Comparison of ENCODE assay signal across 25 mouse cellular contexts in the genomic region with DNA sequence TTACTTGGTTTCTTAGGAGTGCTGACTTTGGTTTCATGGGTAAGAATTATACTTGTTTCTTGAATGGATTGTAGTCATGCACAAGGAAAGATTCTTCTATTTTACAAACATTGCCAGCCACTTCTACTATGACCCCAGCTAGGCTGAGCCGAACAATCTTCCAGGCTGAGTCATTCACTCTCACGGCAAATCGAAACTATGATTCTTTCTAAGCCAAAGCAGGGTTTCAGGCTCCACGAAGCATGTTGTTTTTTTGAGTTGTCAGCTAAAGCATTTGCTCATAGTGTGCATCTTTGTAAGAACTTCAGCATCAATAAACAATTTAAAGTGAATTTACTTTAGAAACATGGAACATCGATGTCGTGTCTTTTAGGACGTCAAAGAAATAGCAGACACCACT.
A peak's percentile ranks its signal among the peaks of the same experiment; 100 is the strongest.
DNase-seq lines count a peak whose midpoint lies in the region; ATAC-seq lines count a peak whose summit lies in the region.
"Had no signal": no experiment of that assay in that cellular context is flagged by ENCODE, and none has a peak within 500 bp of the region (broad histone marks: within the 10 kb centered on the region; RNA-seq: fewer than 3 reads in every experiment).

No protein-coding gene starts in this region.

- intact Hi-C loops in heart, postnatal 36 days (cut with DNase I): loop anchor here (5.0 to 10.0 kb wide), 4 partner anchors 198 to 850 kb away; no protein-coding TSS in a partner anchor

- H3K27ac ChIP-seq in midbrain, embryonic 11.5 days (ENCODE audit: low read depth, low read length): no peak overlapping the region
- H3K27ac ChIP-seq in midbrain, embryonic 13.5 days: no peak overlapping the region
- no peak overlapping the region for H3K27ac ChIP-seq in hindbrain, embryonic 10.5 days
- H3K27ac ChIP-seq: embryonic facial prominence, embryonic 10.5 days; forebrain, embryonic 10.5 days; heart, adult 2 months; hindbrain, embryonic 12.5 days; layer of hippocampus, adult 2 months; limb, embryonic 12.5 days; liver, embryonic 13.5 days; macrophage; stomach, postnatal 0 days had no signal

- H3K36me3 ChIP-seq in midbrain, embryonic 11.5 days (ENCODE audit: control insufficient read depth, insufficient read depth, low read length): no peaks in the 10 kb centered on the region
- no peaks in the 10 kb centered on the region for H3K36me3 ChIP-seq in midbrain, embryonic 13.5 days
- H3K36me3 ChIP-seq in hindbrain, embryonic 10.5 days: no peaks in the 10 kb centered on the region
- H3K36me3 ChIP-seq: embryonic facial prominence, embryonic 10.5 days; forebrain, embryonic 10.5 days; hindbrain, embryonic 12.5 days; limb, embryonic 12.5 days; liver, embryonic 13.5 days had no signal

- H3K4me2 ChIP-seq in midbrain, embryonic 11.5 days: no peak overlapping the region
- H3K4me2 ChIP-seq in midbrain, embryonic 13.5 days (replicated peaks): no peak overlapping the region
- H3K4me2 ChIP-seq: hindbrain, embryonic 12.5 days; limb, embryonic 12.5 days; liver, embryonic 13.5 days had no signal

- ATAC-seq in midbrain, embryonic 11.5 days (ENCODE audit: low FRiP score): no peak
- ATAC-seq in midbrain, embryonic 13.5 days: no peak
- ATAC-seq in activated CD4-positive, CD25-positive, alpha-beta regulatory T cell, adult 4 months: no peak
- ATAC-seq: CD4-positive, CD25-positive, alpha-beta regulatory T cell, adult 4 months; forebrain, postnatal 0 days; intestine, postnatal 0 days had no signal

- H3K9ac ChIP-seq in midbrain, embryonic 11.5 days (ENCODE audit: low read length): no peak overlapping the region
- H3K9ac ChIP-seq in midbrain, embryonic 13.5 days (replicated peaks): no peak overlapping the region
- H3K9ac ChIP-seq: forebrain, postnatal 0 days; hindbrain, embryonic 12.5 days; limb, embryonic 12.5 days; liver, embryonic 13.5 days had no signal

- H3K27me3 ChIP-seq in midbrain, embryonic 11.5 days (ENCODE audit: control insufficient read depth, insufficient read depth, low read length): no peaks in the 10 kb centered on the region
- no peaks in the 10 kb centered on the region for H3K27me3 ChIP-seq in midbrain, embryonic 13.5 days
- H3K27me3 ChIP-seq in hindbrain, embryonic 10.5 days (ENCODE audit: insufficient read depth, poor library complexity, severe bottlenecking): no peaks in the 10 kb centered on the region
- H3K27me3 ChIP-seq: hindbrain, embryonic 12.5 days; limb, embryonic 12.5 days; liver, embryonic 13.5 days had no signal

- DNase-seq in heart, adult 9 months (ENCODE audit: low spot score in 2 of 2): peak; percentile 19 to 21
- DNase-seq in heart, postnatal 36 days: no peak
- DNase-seq in midbrain, embryonic 11.5 days (ENCODE audit: low spot score, missing footprints): peak; percentile 28
- DNase-seq in Muller cell, postnatal 12 days (ENCODE audit: inconsistent ontology term): peak; percentile 28
- DNase-seq in hindbrain, embryonic 10.5 days (ENCODE audit: low spot score): no peak
- DNase-seq: cerebellum, adult 11 months; cerebellum, adult 9-11 months; forebrain, postnatal 0 days; gastrocnemius, postnatal 14 days; heart, adult 2 months; kidney, postnatal 25 days; layer of hippocampus, postnatal 36 days; liver, embryonic 13.5 days; lung, adult 2 months had no signal

- H3K9me3 ChIP-seq in midbrain, embryonic 11.5 days (ENCODE audit: control insufficient read depth, low read length): no peaks in the 10 kb centered on the region
- H3K9me3 ChIP-seq in midbrain, embryonic 13.5 days: no peaks in the 10 kb centered on the region
- no peaks in the 10 kb centered on the region for H3K9me3 ChIP-seq in hindbrain, embryonic 10.5 days
- H3K9me3 ChIP-seq: embryonic facial prominence, embryonic 10.5 days; forebrain, embryonic 10.5 days; hindbrain, embryonic 12.5 days; limb, embryonic 12.5 days; liver, embryonic 13.5 days had no signal

- no peak overlapping the region for H3K4me3 ChIP-seq in midbrain, embryonic 11.5 days (ENCODE audit: low read depth, low read length)
- H3K4me3 ChIP-seq in midbrain, embryonic 13.5 days (replicated peaks): no peak overlapping the region
- no peak overlapping the region for H3K4me3 ChIP-seq in hindbrain, embryonic 10.5 days
- H3K4me3 ChIP-seq: embryonic facial prominence, embryonic 10.5 days; forebrain, embryonic 10.5 days; heart, adult 2 months; hindbrain, embryonic 12.5 days; layer of hippocampus, adult 2 months; limb, embryonic 12.5 days; liver, embryonic 13.5 days had no signal

- H3K4me1 ChIP-seq in midbrain, embryonic 11.5 days (ENCODE audit: control insufficient read depth, insufficient read depth, low read length): no peaks in the 10 kb centered on the region
- H3K4me1 ChIP-seq in midbrain, embryonic 13.5 days (replicated peaks): no peaks in the 10 kb centered on the region
- H3K4me1 ChIP-seq in hindbrain, embryonic 10.5 days (replicated peaks): no peaks in the 10 kb centered on the region
- H3K4me1 ChIP-seq: embryonic facial prominence, embryonic 10.5 days; forebrain, embryonic 10.5 days; hindbrain, embryonic 12.5 days; liver, embryonic 13.5 days had no signal

- 91% methylated on average over 7 of the region's 7 CpGs for WGBS in midbrain, embryonic 11.5 days
- 88% methylated on average over 7 of the region's 7 CpGs for WGBS in midbrain, embryonic 13.5 days
- WGBS in hindbrain, embryonic 10.5 days: 88% methylated on average over 7 of the region's 7 CpGs

Comparison
In these comparisons a context has a peak if more than half of its experiments do, and no peak if none do; other contexts are left out.
1. DNase-seq: peak in heart, adult 9 months (2 of 2), midbrain, embryonic 11.5 days (single experiment) and Muller cell, postnatal 12 days (single experiment); none in heart, postnatal 36 days (0 of 2) and hindbrain, embryonic 10.5 days (single experiment).